24 mouse cellular contexts compared by ENCODE assay signal in genomic region chr5:123026414-123026813, GRCm38 (mm10). TPM values are rescaled to one million over a fixed set of nuclear protein-coding genes. Genes with fewer than 3 reads are reported as not detected.
DNase-seq lines count a peak whose midpoint lies in the region; ATAC-seq and TF ChIP-seq lines count a peak whose summit lies in the region.
"Had no signal": no experiment of that assay in that cellular context is flagged by ENCODE, and none has a peak within 500 bp of the region (broad histone marks: within the 10 kb centered on the region; RNA-seq: fewer than 3 reads in every experiment).

No protein-coding gene starts in this region.

- H3K36me3 ChIP-seq in heart, embryonic 16.5 days (ENCODE audit: control insufficient read depth, insufficient read depth): peaks cover 13% of the 10 kb centered on the region
- peaks cover 17% of the 10 kb centered on the region for H3K36me3 ChIP-seq in limb, embryonic 15.5 days
- H3K36me3 ChIP-seq in limb, embryonic 10.5 days: peaks cover 27% of the 10 kb centered on the region
- peaks cover 9% of the 10 kb centered on the region for H3K36me3 ChIP-seq in spleen, adult 2 months (ENCODE audit: control insufficient read depth, insufficient read depth, low read length)

- no peaks in the 10 kb centered on the region for H3K9me3 ChIP-seq in heart, embryonic 16.5 days (replicated peaks; ENCODE audit: control insufficient read depth, low read length)
- H3K9me3 ChIP-seq in limb, embryonic 15.5 days: no peaks in the 10 kb centered on the region
- H3K9me3 ChIP-seq in limb, embryonic 10.5 days (replicated peaks): no peaks in the 10 kb centered on the region
- H3K9me3 ChIP-seq: embryonic facial prominence, embryonic 13.5 days; hindbrain, embryonic 13.5 days had no signal

- WGBS in heart, embryonic 16.5 days: 60% methylated on average over 6 of the region's 6 CpGs
- 48% methylated on average over 6 of the region's 6 CpGs for WGBS in limb, embryonic 15.5 days
- 64% methylated on average over 6 of the region's 6 CpGs for WGBS in limb, embryonic 10.5 days
- WGBS in spleen, adult 2 months: 54% methylated on average over 6 of the region's 6 CpGs

- no peaks in the 10 kb centered on the region for H3K27me3 ChIP-seq in heart, embryonic 16.5 days (ENCODE audit: control insufficient read depth, insufficient read depth, low read length)
- no peaks in the 10 kb centered on the region for H3K27me3 ChIP-seq in limb, embryonic 15.5 days
- no peaks in the 10 kb centered on the region for H3K27me3 ChIP-seq in limb, embryonic 10.5 days (ENCODE audit: low read depth, poor library complexity, severe bottlenecking)
- no peaks in the 10 kb centered on the region for H3K27me3 ChIP-seq in spleen, adult 2 months (ENCODE audit: control insufficient read depth, insufficient read depth, low read length)
- H3K27me3 ChIP-seq: embryonic facial prominence, embryonic 13.5 days; hindbrain, embryonic 13.5 days had no signal

- intact Hi-C loops in heart, postnatal 14 days (cut with DNase I): no loop called here

- ATAC-seq in heart, embryonic 16.5 days (replicated peaks; ENCODE audit: extremely low read depth, insufficient read depth, low FRiP score): no peak
- no peak for ATAC-seq in limb, embryonic 15.5 days (ENCODE audit: insufficient number of reproducible peaks, low FRiP score, low TSS enrichment, low read depth)
- ATAC-seq: forebrain, embryonic 14.5 days; inflammation-experienced regulatory T-cells, adult 6 months had no signal

- peak overlapping the region; percentile 22 for H3K9ac ChIP-seq in heart, embryonic 16.5 days (ENCODE audit: low read length)
- no peak overlapping the region for H3K9ac ChIP-seq in limb, embryonic 15.5 days
- H3K9ac ChIP-seq: embryonic facial prominence, embryonic 13.5 days; hindbrain, embryonic 13.5 days had no signal

- H3K4me2 ChIP-seq in heart, embryonic 16.5 days (ENCODE audit: low read depth, low read length): no peak overlapping the region
- H3K4me2 ChIP-seq in limb, embryonic 15.5 days: no peak overlapping the region
- H3K4me2 ChIP-seq: embryonic facial prominence, embryonic 13.5 days; hindbrain, embryonic 13.5 days had no signal

- no peak overlapping the region for H3K4me3 ChIP-seq in heart, embryonic 16.5 days (ENCODE audit: low read length)
- H3K4me3 ChIP-seq in limb, embryonic 15.5 days: no peak overlapping the region
- H3K4me3 ChIP-seq in limb, embryonic 10.5 days: no peak overlapping the region
- no peak overlapping the region for H3K4me3 ChIP-seq in spleen, adult 2 months (ENCODE audit: extremely low read depth, insufficient read depth, insufficient read length)
- H3K4me3 ChIP-seq: embryonic facial prominence, embryonic 13.5 days; hindbrain, embryonic 13.5 days; layer of hippocampus, adult 2 months; midbrain, embryonic 10.5 days had no signal

- DNase-seq in heart, postnatal 14 days: no peak
- no peak for DNase-seq in limb, embryonic 10.5 days (ENCODE audit: low spot score)
- no peak for DNase-seq in spleen, adult 2 months (ENCODE audit: low read depth in 1 of 2, low spot score in 2 of 2)
- no peak for DNase-seq in spleen, adult 12 weeks (ENCODE audit: low spot score)
- no peak for DNase-seq in layer of hippocampus, postnatal 14 days (ENCODE audit: low spot score in 2 of 2)
- DNase-seq: adrenal gland, postnatal 14 days; cerebellum, adult 11 months; gastrocnemius, postnatal 36 days; liver; right cerebral cortex, postnatal 25 days had no signal

- no peak overlapping the region for H3K27ac ChIP-seq in heart, embryonic 16.5 days (ENCODE audit: low read length)
- H3K27ac ChIP-seq in limb, embryonic 15.5 days: peak overlapping the region; percentile 33; the same call in 1 of the 2 replicates
- H3K27ac ChIP-seq in limb, embryonic 10.5 days: no peak overlapping the region
- peak overlapping the region; percentile 21; the same call in 1 of the 2 replicates for H3K27ac ChIP-seq in spleen, adult 2 months (ENCODE audit: insufficient read depth, low read length)
- H3K27ac ChIP-seq: embryonic facial prominence, embryonic 13.5 days; hindbrain, embryonic 13.5 days; midbrain, embryonic 10.5 days; stomach, postnatal 0 days had no signal

- TF ChIP-seq CTCF in spleen, adult 2 months (IDR thresholded peaks at IDR 0.05; ENCODE audit: extremely low read depth, insufficient read depth, insufficient read length, insufficient replicate concordance): no peak

- peaks cover 21% of the 10 kb centered on the region for H3K4me1 ChIP-seq in heart, embryonic 16.5 days (ENCODE audit: control insufficient read depth, insufficient read depth, low read length)
- H3K4me1 ChIP-seq in limb, embryonic 15.5 days: peaks cover 35% of the 10 kb centered on the region
- peaks cover 23% of the 10 kb centered on the region for H3K4me1 ChIP-seq in limb, embryonic 10.5 days
- H3K4me1 ChIP-seq in spleen, adult 2 months (ENCODE audit: control insufficient read depth, insufficient read depth, insufficient read length): peaks cover 12% of the 10 kb centered on the region; the same call in 1 of the 2 replicates
- H3K4me1 ChIP-seq: midbrain, embryonic 10.5 days had no signal

- no peak for TF ChIP-seq POLR2A in spleen, adult 2 months (IDR thresholded peaks at IDR 0.05; ENCODE audit: low read depth, low read length)

RNA-seq across cellular contexts. Expression of gene Orai1, which starts 11.5 kb away (rescaled TPM):
- 16.8 and 19.1 TPM in 2 replicates for polyA plus RNA-seq in heart, embryonic 16.5 days (2015; fragmentation: Nextera tagmentation; extraction: Ambion mirVana)
- total RNA-seq in heart, postnatal 14 days (2021): 10 to 100 TPM; 17.2 to 19.5 TPM
- 16.4 and 18.2 TPM in 2 replicates for polyA plus RNA-seq in limb, embryonic 15.5 days (2015; fragmentation: Nextera tagmentation; extraction: Ambion mirVana)
- polyA plus RNA-seq in limb, embryonic 10.5 days (2016; fragmentation: Nextera tagmentation; extraction: Ambion mirVana): 10.2 and 11.5 TPM in 2 replicates
- polyA plus RNA-seq in spleen, adult 2 months (2012; rRNA removed): 52.3 and 83.0 TPM in 2 replicates
- 10 to 100 TPM; 15.1 to 16.2 TPM for total RNA-seq in layer of hippocampus, postnatal 14 days (2021)

RNA-seq across cellular contexts. Expression of gene Morn3, which starts 20.4 kb away (rescaled TPM):
- polyA plus RNA-seq in heart, embryonic 16.5 days (2015; fragmentation: Nextera tagmentation; extraction: Ambion mirVana): 0.37 and 1.5 TPM in 2 replicates
- total RNA-seq in heart, postnatal 14 days (2021): under 1 TPM in 1 of 2 experiments, not detected in 1; 0.93 TPM
- polyA plus RNA-seq in limb, embryonic 15.5 days (2015; fragmentation: Nextera tagmentation; extraction: Ambion mirVana): 1.0 TPM in 1 of 2 replicates, not detected in the other
- not detected in 2 replicates for polyA plus RNA-seq in limb, embryonic 10.5 days (2016; fragmentation: Nextera tagmentation; extraction: Ambion mirVana)
- not detected in 2 replicates for polyA plus RNA-seq in spleen, adult 2 months (2012; rRNA removed)
- total RNA-seq in layer of hippocampus, postnatal 14 days (2021): under 1 TPM; 0.62 to 0.79 TPM
- total RNA-seq: adrenal gland, postnatal 14 days; gastrocnemius, postnatal 36 days; heart, adult 8-10 months; layer of hippocampus, adult 2 months; MEL; midbrain, postnatal 0 days; neutrophil, adult 5-6 weeks had no signal
- polyA plus RNA-seq: embryonic facial prominence, embryonic 13.5 days; heart, postnatal 0 days had no signal

RNA-seq across cellular contexts. Expression of gene Kdm2b, which starts 36.8 kb away (rescaled TPM):
- 26.8 and 27.3 TPM in 2 replicates for polyA plus RNA-seq in heart, embryonic 16.5 days (2015; fragmentation: Nextera tagmentation; extraction: Ambion mirVana)
- 10 to 100 TPM; 16.9 to 17.3 TPM for total RNA-seq in heart, postnatal 14 days (2021)
- polyA plus RNA-seq in limb, embryonic 15.5 days (2015; fragmentation: Nextera tagmentation; extraction: Ambion mirVana): 42.1 and 46.0 TPM in 2 replicates
- polyA plus RNA-seq in limb, embryonic 10.5 days (2016; fragmentation: Nextera tagmentation; extraction: Ambion mirVana): 108 and 115 TPM in 2 replicates
- 30.3 and 36.7 TPM in 2 replicates for polyA plus RNA-seq in spleen, adult 2 months (2012; rRNA removed)
- total RNA-seq in layer of hippocampus, postnatal 14 days (2021): 10 to 100 TPM; 41.3 to 54.5 TPM

RNA-seq across cellular contexts. Expression of gene Tmem120b, which starts 41.8 kb away (rescaled TPM):
- polyA plus RNA-seq in heart, embryonic 16.5 days (2015; fragmentation: Nextera tagmentation; extraction: Ambion mirVana): 14.6 and 14.9 TPM in 2 replicates
- 10 to 100 TPM; 10.6 to 12.1 TPM for total RNA-seq in heart, postnatal 14 days (2021)
- 18.8 and 23.1 TPM in 2 replicates for polyA plus RNA-seq in limb, embryonic 15.5 days (2015; fragmentation: Nextera tagmentation; extraction: Ambion mirVana)
- polyA plus RNA-seq in limb, embryonic 10.5 days (2016; fragmentation: Nextera tagmentation; extraction: Ambion mirVana): 9.7 and 12.4 TPM in 2 replicates
- polyA plus RNA-seq in spleen, adult 2 months (2012; rRNA removed): 5.8 and 7.6 TPM in 2 replicates
- total RNA-seq in layer of hippocampus, postnatal 14 days (2021): 10 to 100 TPM; 20.1 to 20.3 TPM

Comparison
In these comparisons a context has a peak if more than half of its experiments do, and no peak if none do; other contexts are left out.
1. H3K27ac ChIP-seq: peak in limb, embryonic 15.5 days (single experiment) and spleen, adult 2 months (single experiment); none in heart, embryonic 16.5 days (single experiment) and limb, embryonic 10.5 days (single experiment).